Mouse (Mus musculus): ENCODE data around the gene Tm4sf1. TPM values are rescaled to one million over a fixed set of nuclear protein-coding genes. Genes with fewer than 3 reads are reported as not detected.

Gene Tm4sf1
- polyA plus RNA-seq, 1 experiment from 2014 or later = 3.5 TPM

DNA sequence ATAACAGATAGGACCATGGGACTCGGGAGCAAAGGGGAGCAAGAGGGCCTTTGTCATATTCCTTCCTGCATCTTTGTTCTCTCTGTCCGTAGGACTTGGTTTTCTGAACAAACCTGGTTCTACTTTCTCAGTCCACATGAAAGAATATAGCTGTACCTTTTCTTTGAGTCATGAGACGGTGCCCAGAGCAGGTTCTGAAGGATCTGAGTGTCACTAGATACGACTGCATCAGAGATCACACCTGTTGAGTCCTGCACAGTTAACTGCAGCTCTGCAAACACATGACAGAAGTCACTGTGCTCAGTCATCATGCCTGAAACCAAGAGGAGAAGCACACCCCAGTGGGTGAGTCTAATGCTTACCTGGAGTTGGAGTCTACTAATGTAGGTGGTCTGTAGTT lies 422 bp downstream of the Tm4sf1 start:
- no peak overlapping the region for H3K4me3 ChIP-seq
- no peaks in the 10 kb centered on the region for H3K36me3 ChIP-seq
- no peaks in the 10 kb centered on the region for H3K27me3 ChIP-seq (ENCODE audit: low read depth, poor library complexity, severe bottlenecking)
- no peak for DNase-seq (ENCODE audit: low spot score)
- 87% methylated on average over 4 of the region's 4 CpGs for WGBS
- H3K9me3 ChIP-seq (replicated peaks) = no peaks in the 10 kb centered on the region
- peaks cover 13% of the 10 kb centered on the region for H3K4me1 ChIP-seq
- no peak overlapping the region for H3K27ac ChIP-seq

DNA sequence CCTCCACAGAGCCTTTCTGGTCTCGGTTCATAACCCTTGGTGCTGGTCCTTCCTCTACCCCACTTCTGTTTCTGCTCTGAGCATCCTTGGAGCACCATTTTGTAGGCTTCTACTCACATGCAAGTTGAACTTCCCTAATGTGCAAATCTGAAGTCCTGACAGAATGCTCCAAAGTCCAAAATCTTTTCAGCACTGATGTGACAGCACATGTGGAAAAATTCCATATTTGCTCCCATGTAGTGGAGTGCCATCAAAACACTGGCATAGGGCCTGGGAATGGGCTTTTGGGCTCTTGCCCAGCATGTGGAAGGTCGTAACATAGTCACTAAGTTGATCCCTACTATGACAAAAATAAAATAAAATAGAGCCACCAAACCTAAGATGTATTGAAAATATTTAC lies 3.8 kb downstream of the Tm4sf1 start:
- no peak overlapping the region for H3K27ac ChIP-seq
- no peak overlapping the region for H3K4me3 ChIP-seq
- no peak for DNase-seq (ENCODE audit: low spot score)
- H3K4me1 ChIP-seq = peaks cover 16% of the 10 kb centered on the region
- no peaks in the 10 kb centered on the region for H3K27me3 ChIP-seq (ENCODE audit: low read depth, poor library complexity, severe bottlenecking)
- H3K36me3 ChIP-seq = no peaks in the 10 kb centered on the region
- H3K9me3 ChIP-seq (replicated peaks) = no peaks in the 10 kb centered on the region
- WGBS = 82% methylated on average over 2 of the region's 2 CpGs

DNA sequence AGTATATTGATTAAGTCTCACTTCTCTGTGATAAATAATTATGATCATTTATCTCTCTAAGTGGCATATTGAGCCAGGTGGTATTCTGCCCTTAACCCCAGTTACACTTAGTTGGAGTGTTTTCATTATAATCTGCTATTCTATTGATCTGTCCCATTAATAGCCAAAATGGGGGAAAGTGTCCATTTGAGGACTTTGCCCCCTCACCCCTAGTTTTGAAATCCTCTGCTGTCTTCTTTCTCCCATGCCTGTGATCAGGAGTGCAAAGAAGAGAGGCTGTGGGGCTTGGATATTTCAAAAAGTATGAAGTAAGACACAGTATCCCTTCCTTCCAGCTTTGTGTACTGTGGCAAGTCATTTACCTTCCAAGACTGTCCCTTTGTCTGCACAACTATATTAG lies 5.2 kb downstream of the Tm4sf1 start:
- Histone ChIP-seq H3K4me1 (peaks cover 14% of the 10 kb centered on the region), H3K27ac (no peak overlapping the region), H3K9me3 (replicated peaks) (no peaks in the 10 kb centered on the region), H3K27me3 (ENCODE audit: low read depth, poor library complexity, severe bottlenecking) (no peaks in the 10 kb centered on the region), H3K36me3 (no peaks in the 10 kb centered on the region), H3K4me3 (no peak overlapping the region)
- no peak for DNase-seq (ENCODE audit: low spot score)

DNA sequence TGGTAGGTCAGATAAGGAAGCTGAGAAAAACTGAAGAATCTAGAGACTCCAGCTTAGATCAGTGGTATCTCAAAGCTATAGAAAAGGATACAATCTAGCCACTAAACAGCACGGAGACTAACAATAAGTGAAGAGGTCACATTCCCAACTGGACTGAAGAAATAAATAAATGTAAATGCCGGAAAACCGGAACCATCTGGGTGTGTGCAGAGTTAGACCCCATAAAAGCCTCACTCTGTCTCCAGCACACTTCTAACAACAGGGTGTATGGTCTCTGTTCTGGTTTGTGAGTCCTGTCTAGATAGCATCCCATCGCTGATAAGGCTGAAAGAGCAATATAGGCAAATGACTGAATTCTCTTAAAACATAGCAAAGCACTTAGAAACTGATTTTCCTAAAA lies 6.2 kb downstream of the Tm4sf1 start:
- no peaks in the 10 kb centered on the region for H3K9me3 ChIP-seq (replicated peaks)
- H3K4me3 ChIP-seq = no peak overlapping the region
- no peak overlapping the region for H3K27ac ChIP-seq
- H3K4me1 ChIP-seq = peaks cover 14% of the 10 kb centered on the region
- no peak for DNase-seq (ENCODE audit: low spot score)
- WGBS = 83% methylated on average over 4 of the region's 4 CpGs
- no peaks in the 10 kb centered on the region for H3K36me3 ChIP-seq
- no peaks in the 10 kb centered on the region for H3K27me3 ChIP-seq (ENCODE audit: low read depth, poor library complexity, severe bottlenecking)

DNA sequence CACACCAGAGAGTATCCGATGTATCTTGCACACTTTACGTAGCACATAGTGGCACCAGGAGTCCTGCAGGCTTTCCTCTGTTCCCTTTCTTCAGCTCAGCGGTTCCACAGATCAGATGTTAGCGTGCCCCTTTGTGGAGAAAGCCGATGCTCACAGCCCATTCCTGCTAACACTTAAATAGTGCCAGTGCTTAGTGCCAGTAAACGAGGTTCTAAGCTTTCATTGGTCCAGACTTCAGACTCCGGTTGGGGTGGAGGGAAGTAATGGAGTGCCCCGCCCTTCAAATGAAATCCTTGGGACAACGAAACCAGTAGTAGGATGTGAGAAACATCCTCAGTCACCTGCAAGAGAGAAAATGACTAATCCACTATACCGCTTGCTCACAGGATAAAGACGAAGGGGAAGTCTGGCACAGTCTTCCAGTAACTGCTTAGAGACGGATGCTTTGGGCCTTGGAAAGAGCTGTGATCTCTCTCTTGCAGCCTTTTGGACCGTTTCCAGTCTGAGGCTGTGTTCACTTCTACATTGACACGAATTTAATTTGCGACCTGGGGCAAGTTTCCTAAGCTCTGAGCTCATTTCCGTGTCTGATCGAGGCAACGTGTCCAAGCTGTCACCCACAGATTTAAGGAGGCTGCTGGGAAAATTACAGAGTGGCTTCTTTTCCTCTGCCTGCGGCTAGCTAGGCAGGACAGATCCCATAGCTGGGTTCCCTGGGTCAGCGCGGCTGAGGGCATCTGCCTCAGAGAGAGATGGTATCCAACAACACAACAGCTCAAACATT lies 6.9 kb downstream of the Tm4sf1 start:
- H3K9me3 ChIP-seq (replicated peaks) = no peaks in the 10 kb centered on the region
- no peaks in the 10 kb centered on the region for H3K27me3 ChIP-seq (ENCODE audit: low read depth, poor library complexity, severe bottlenecking)
- no peak overlapping the region for H3K27ac ChIP-seq
- H3K4me1 ChIP-seq = peaks cover 14% of the 10 kb centered on the region
- 76% methylated on average over 21 of the region's 21 CpGs for WGBS
- DNase-seq (ENCODE audit: low spot score) = peak; percentile 30
- H3K36me3 ChIP-seq = no peaks in the 10 kb centered on the region
- no peak overlapping the region for H3K4me3 ChIP-seq

DNA sequence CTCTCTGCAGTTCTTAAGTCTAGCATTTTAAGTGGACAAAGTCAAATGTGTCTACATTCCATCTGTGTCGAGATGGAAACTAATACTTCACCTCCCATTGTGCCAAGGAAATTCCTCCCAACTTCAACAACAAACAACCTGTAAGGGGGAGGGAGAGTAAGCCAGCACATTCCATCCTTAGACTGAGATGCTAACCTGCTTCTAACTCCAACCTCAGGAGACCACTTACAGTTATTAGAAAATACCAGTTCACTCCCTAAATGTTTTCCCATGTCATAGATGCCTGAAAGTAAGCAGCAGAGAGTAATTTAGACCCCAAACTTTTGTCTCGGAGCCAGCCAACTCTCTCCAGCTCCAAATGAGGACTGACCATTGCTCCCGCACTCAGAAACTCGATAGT lies 7.9 kb downstream of the Tm4sf1 start:
- no peak for DNase-seq (ENCODE audit: low spot score)
- 73% methylated on average over 4 of the region's 4 CpGs for WGBS
- Histone ChIP-seq H3K4me1 (peaks cover 14% of the 10 kb centered on the region), H3K27ac (no peak overlapping the region), H3K9me3 (replicated peaks) (no peaks in the 10 kb centered on the region), H3K4me3 (no peak overlapping the region), H3K36me3 (no peaks in the 10 kb centered on the region), H3K27me3 (ENCODE audit: low read depth, poor library complexity, severe bottlenecking) (no peaks in the 10 kb centered on the region)

DNA sequence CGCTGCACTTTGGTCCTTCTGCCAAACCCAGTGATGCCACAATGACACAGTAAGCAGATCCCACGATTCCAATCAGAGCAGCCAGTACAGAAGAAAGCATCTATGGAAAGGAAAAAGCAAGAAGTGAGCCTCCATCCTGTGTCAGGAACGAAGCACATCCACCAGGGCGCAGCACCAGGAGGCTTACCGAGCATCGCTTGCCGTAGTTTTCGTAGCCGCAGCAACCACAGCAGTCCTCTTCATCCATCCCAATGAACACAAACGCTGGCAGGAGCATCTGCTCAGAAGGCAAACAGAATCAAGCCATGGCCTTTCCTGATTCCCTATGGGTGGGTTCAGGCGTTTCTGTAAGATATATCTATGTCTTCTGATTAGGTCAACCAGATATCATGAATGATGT lies 9.0 kb downstream of the Tm4sf1 start:
- Histone ChIP-seq H3K36me3 (no peaks in the 10 kb centered on the region), H3K9me3 (replicated peaks) (no peaks in the 10 kb centered on the region), H3K27ac (no peak overlapping the region), H3K4me1 (peaks cover 14% of the 10 kb centered on the region), H3K27me3 (ENCODE audit: low read depth, poor library complexity, severe bottlenecking) (no peaks in the 10 kb centered on the region), H3K4me3 (no peak overlapping the region)
- 73% methylated on average over 11 of the region's 11 CpGs for WGBS
- no peak for DNase-seq (ENCODE audit: low spot score)

DNA sequence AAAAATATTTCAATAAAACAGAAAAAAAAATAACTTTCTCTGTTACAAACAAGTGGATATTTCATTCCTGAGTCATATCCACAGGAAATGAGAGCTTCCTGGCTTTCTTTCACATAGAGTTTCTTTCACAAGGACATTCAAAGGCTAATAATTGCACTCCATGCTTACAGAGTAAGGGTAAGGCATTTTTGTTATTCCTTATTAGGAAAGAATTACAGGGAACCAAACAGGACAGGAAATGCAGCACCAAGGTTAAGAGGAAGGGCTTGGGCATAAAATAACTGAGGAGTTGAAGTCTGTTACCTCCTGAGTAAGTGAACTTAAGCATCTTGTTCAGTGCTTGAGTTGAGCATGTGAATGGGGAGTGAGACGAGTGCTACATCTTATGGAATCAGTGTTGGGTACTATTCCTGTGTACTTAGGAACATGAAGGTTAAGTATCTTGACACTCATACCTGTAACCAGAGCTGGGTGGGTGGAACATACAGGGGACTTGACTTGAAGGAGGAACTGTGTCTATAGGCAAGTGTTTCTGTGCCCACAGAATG lies 12.8 kb downstream of the Tm4sf1 start:
- WGBS = 98% methylated on average over 1 of the region's 1 CpGs
- peak overlapping the region; percentile 30; the same call in 1 of the 2 replicates for H3K27ac ChIP-seq

DNA sequence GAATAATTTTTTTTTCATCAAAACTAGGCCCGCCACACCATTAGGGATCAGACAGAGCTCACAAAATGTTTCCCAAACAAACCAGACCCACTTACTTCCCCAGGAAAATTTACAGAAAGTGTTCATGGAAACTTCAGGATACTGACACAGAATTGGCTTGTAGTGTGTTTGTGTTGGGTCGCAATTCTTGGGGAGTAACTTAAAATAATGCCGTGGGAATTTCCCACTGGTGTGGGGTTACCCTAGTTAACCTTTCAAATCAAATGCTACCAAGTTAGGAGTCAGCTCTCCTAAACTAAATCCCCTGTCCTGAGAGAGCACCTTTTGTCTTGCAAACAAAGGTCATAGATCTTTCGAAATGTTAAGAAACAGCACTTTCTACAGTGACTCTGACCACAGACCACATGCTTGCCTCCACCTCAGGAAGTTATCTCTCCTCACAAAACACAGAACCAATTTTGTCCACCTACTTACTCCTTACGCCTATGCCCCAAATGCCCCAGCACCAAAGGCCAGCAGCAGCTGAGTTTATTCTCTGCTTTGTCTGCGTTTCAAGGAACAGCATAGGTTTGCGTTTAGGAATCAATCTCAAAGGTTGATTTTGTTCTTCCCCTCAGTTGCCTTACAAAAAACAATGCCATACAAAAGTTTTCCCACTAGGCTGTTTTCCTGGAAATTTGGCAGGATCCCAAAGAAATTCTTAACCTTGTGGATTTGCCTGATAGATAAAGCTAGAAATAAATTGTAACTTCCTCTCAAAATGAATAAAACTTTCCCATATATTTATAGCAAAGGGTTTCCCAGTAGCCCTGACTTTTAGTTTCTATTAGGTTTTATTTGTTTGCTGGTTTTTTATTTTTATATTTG lies 13.7 kb downstream of the Tm4sf1 start:
- no peaks in the 10 kb centered on the region for H3K9me3 ChIP-seq (replicated peaks)
- no peaks in the 10 kb centered on the region for H3K4me1 ChIP-seq
- H3K27me3 ChIP-seq (ENCODE audit: low read depth, poor library complexity, severe bottlenecking) = no peaks in the 10 kb centered on the region
- no peak overlapping the region for H3K4me3 ChIP-seq
- H3K27ac ChIP-seq = no peak overlapping the region; the same call in 1 of the 2 replicates
- DNase-seq (ENCODE audit: low spot score) = no peak
- WGBS = 71% methylated on average over 7 of the region's 7 CpGs
- no peaks in the 10 kb centered on the region for H3K36me3 ChIP-seq

More for the DNA sequence above, 12.8 kb downstream of the Tm4sf1 start:
- no peaks in the 10 kb centered on the region for H3K9me3 ChIP-seq (replicated peaks)
- DNase-seq (ENCODE audit: low spot score) = no peak
- no peaks in the 10 kb centered on the region for H3K36me3 ChIP-seq
- H3K4me1 ChIP-seq = no peaks in the 10 kb centered on the region; the same call in 1 of the 2 replicates
- H3K4me3 ChIP-seq = no peak overlapping the region
- H3K27me3 ChIP-seq (ENCODE audit: low read depth, poor library complexity, severe bottlenecking) = no peaks in the 10 kb centered on the region

DNA sequence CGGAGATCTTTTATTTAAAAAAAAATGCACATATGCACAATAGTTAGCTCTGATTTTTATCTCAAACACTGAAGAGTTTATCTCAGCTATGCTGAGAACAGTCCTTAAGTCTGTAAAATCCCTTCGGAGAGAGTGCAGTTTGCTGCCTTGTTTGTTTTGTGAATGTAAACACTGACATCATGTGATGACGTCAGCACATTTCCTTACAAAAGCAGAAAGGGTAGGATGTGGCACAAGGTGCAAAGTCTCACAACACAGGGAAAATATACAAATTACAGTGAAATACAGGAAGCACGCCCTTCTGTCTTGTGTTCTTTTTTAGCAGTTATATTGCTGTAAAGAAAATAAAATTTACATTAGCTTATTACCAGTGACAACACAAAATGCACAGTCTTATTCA lies 14.3 kb downstream of the Tm4sf1 start:
- H3K9me3 ChIP-seq (replicated peaks) = no peaks in the 10 kb centered on the region
- no peaks in the 10 kb centered on the region for H3K27me3 ChIP-seq (ENCODE audit: low read depth, poor library complexity, severe bottlenecking)
- no peaks in the 10 kb centered on the region for H3K36me3 ChIP-seq
- DNase-seq (ENCODE audit: low spot score) = no peak
- H3K27ac ChIP-seq = no peak overlapping the region
- H3K4me3 ChIP-seq = no peak overlapping the region
- 68% methylated on average over 4 of the region's 4 CpGs for WGBS
- H3K4me1 ChIP-seq = no peaks in the 10 kb centered on the region

DNA sequence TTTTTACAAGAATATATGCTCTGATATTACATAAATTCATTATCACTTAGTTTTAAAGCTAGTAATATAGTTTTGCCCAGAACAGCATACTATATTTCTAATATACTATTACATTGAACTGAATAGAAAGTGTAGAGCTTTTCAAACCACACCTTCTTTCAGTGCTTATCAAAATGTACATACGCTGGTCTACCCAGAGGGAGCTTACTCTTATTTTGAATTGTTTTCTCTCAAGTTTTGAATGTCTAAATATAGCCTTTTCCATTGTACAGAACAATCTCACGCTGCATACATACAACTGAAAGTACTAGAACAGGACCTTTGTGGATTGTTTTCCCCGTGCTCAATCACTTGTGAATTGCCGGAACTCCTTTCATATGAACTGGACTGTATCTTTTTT lies 23.6 kb downstream of the Tm4sf1 start:
- no peak for DNase-seq (ENCODE audit: low spot score)
- 89% methylated on average over 4 of the region's 4 CpGs for WGBS
- H3K4me3 ChIP-seq = no peak overlapping the region
- H3K36me3 ChIP-seq = no peaks in the 10 kb centered on the region
- no peak overlapping the region for H3K27ac ChIP-seq
- H3K27me3 ChIP-seq (ENCODE audit: low read depth, poor library complexity, severe bottlenecking) = no peaks in the 10 kb centered on the region
- H3K4me1 ChIP-seq = no peaks in the 10 kb centered on the region
- no peaks in the 10 kb centered on the region for H3K9me3 ChIP-seq (replicated peaks)

DNA sequence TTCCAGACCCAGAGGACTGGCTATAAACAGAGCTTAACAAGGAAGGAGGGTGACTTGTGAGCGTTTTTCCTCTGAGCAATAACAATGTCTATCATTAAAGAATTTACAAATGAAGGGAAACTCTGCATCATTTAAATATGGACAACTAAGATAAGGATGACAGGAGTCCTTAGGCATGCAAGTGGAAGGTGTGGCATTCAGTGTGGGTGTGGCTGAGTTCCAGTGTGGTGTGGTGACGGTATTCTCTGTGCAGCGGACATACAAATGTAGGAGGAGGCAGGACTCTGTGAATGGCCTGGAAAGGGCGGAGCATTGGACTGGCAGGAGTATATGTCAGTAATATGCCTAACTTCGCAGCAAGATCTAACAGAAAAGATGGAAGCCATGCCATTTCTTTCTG lies 24.3 kb downstream of the Tm4sf1 start:
- Histone ChIP-seq H3K27me3 (ENCODE audit: low read depth, poor library complexity, severe bottlenecking) (no peaks in the 10 kb centered on the region), H3K36me3 (no peaks in the 10 kb centered on the region), H3K4me1 (no peaks in the 10 kb centered on the region), H3K4me3 (no peak overlapping the region), H3K27ac (no peak overlapping the region), H3K9me3 (replicated peaks) (no peaks in the 10 kb centered on the region)
- no peak for DNase-seq (ENCODE audit: low spot score)
- 92% methylated on average over 5 of the region's 5 CpGs for WGBS

DNA sequence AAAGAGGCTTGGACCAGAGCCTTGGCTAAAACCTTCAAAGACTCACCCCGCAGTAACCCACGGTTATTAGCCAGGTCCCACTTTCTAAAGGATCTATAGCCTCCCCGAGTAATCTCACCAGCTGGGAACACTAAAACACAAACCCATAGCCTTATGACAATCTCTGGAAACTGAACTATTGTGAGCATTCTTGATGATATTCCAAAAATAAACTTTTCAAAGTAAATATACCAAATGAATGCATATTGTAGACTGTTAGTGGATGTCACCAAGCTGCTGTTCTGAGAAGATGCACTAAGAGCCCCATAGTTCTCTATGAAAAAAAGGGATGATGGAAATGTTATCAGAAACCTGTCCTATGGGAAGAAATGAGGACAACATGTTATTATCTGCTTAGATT lies 25.0 kb downstream of the Tm4sf1 start:
- Histone ChIP-seq H3K4me3 (no peak overlapping the region), H3K27me3 (ENCODE audit: low read depth, poor library complexity, severe bottlenecking) (no peaks in the 10 kb centered on the region), H3K9me3 (replicated peaks) (no peaks in the 10 kb centered on the region), H3K4me1 (no peaks in the 10 kb centered on the region), H3K36me3 (no peaks in the 10 kb centered on the region), H3K27ac (no peak overlapping the region)
- no peak for DNase-seq (ENCODE audit: low spot score)
- 94% methylated on average over 3 of the region's 3 CpGs for WGBS
